Mouse (Mus musculus): Measurements from ENCODE around the gene Eif2b2.

- no peak for TF ChIP-seq SRF (IDR thresholded peaks at IDR 0.05; ENCODE audit: control insufficient read depth, insufficient read length, low read depth)
- no peak for TF ChIP-seq POLR2A (IDR thresholded peaks at IDR 0.05; ENCODE audit: insufficient read length, low read depth)
- no peak for TF ChIP-seq E2F4 (IDR thresholded peaks at IDR 0.05; ENCODE audit: insufficient read depth)
- no peak for TF ChIP-seq MAX (IDR thresholded peaks at IDR 0.05; ENCODE audit: low read depth)
Observed at GRCm38 (mm10) chr12:85170948-85171307, 48.4 kb upstream of the Eif2b2 start.

Data from myocyte (in vitro differentiated cells).